Mouse (Mus musculus): ENCODE measurements at regions not wholly inside any gene's neighbourhood (a gene's known extent, or its start where the extent isn't known, plus 50 kb on each side); places are given as distances from the start of the nearest gene placed in this dataset.

DNA sequence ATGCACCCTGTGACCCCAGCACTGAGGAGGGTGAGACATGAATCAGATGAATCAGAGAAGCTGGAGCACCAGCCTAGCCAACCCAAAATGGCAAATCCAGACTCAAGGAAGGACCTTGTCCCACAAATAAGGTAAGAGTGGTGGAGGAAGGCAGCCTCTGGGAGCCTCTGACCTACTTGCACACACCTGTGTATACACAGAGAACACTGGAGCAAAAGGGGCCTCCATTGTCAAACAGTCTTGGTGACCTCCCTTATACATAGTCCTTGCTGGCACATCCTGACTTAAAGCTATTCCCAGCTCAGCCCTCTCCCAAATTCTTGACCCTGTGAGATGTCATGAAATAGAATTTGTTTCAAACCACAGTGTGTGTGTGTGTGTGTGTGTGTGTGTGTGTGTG, 57.1 kb downstream of the Inhbb start:
- H3K4me3 ChIP-seq (ENCODE audit: control insufficient read depth, low read depth, low read length): no peak overlapping the region
- no peaks in the 10 kb centered on the region for H3K27me3 ChIP-seq (ENCODE audit: control insufficient read depth, insufficient read depth, low read length)
- H3K36me3 ChIP-seq (ENCODE audit: control insufficient read depth, insufficient read depth, low read length): no peaks in the 10 kb centered on the region
- H3K4me1 ChIP-seq (ENCODE audit: control insufficient read depth, insufficient read depth, low read length): no peaks in the 10 kb centered on the region
- no peak overlapping the region for H3K27ac ChIP-seq (ENCODE audit: control insufficient read depth, insufficient read depth, low read depth, low read length)
- TF ChIP-seq POLR2A (IDR thresholded peaks at IDR 0.05; ENCODE audit: control insufficient read depth, low read depth, low read length) (no peak), CTCF (IDR thresholded peaks at IDR 0.05; ENCODE audit: control insufficient read depth, insufficient read depth, insufficient replicate concordance, low read depth, low read length) (no peak)

DNA sequence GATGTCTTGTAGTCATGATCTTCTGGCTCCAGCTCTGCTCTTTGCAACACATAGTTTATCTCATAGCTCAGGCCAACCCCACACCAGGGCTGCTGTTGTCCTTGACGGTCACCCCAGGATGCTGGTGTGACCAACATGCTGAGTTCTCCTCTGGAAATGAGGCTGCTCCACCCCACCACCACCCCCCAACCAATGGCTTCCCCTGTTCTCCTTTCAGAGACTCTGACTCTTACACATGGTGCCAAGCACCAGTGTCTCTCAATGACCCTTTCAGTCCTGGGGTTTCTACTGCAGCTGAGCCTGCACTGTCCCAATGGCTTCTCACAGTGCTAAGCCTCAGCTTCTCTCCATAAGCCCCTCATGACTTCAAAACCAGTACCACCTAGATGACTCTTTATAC, 64.0 kb downstream of the Inhbb start:
- Histone ChIP-seq H3K27ac (ENCODE audit: control insufficient read depth, insufficient read depth, low read depth, low read length) (no peak overlapping the region), H3K36me3 (ENCODE audit: control insufficient read depth, insufficient read depth, low read length) (no peaks in the 10 kb centered on the region), H3K27me3 (ENCODE audit: control insufficient read depth, insufficient read depth, low read length) (no peaks in the 10 kb centered on the region), H3K4me3 (ENCODE audit: control insufficient read depth, low read depth, low read length) (no peak overlapping the region), H3K4me1 (ENCODE audit: control insufficient read depth, insufficient read depth, low read length) (no peaks in the 10 kb centered on the region)
- TF ChIP-seq CTCF (IDR thresholded peaks at IDR 0.05; ENCODE audit: control insufficient read depth, insufficient read depth, insufficient replicate concordance, low read depth, low read length) (no peak), POLR2A (IDR thresholded peaks at IDR 0.05; ENCODE audit: control insufficient read depth, low read depth, low read length) (no peak)

GRCm38 (mm10) chr1:119356916-119357315, 65.1 kb downstream of the Inhbb start:
- no peaks in the 10 kb centered on the region for H3K36me3 ChIP-seq (ENCODE audit: control insufficient read depth, insufficient read depth, low read length)
- H3K4me1 ChIP-seq (ENCODE audit: control insufficient read depth, insufficient read depth, low read length): no peaks in the 10 kb centered on the region
- H3K27me3 ChIP-seq (ENCODE audit: control insufficient read depth, insufficient read depth, low read length): no peaks in the 10 kb centered on the region
- no peak overlapping the region for H3K27ac ChIP-seq (ENCODE audit: control insufficient read depth, insufficient read depth, low read depth, low read length)
- no peak for TF ChIP-seq POLR2A (IDR thresholded peaks at IDR 0.05; ENCODE audit: control insufficient read depth, low read depth, low read length)
- no peak for TF ChIP-seq CTCF (IDR thresholded peaks at IDR 0.05; ENCODE audit: control insufficient read depth, insufficient read depth, insufficient replicate concordance, low read depth, low read length)
- H3K4me3 ChIP-seq (ENCODE audit: control insufficient read depth, low read depth, low read length): no peak overlapping the region

DNA sequence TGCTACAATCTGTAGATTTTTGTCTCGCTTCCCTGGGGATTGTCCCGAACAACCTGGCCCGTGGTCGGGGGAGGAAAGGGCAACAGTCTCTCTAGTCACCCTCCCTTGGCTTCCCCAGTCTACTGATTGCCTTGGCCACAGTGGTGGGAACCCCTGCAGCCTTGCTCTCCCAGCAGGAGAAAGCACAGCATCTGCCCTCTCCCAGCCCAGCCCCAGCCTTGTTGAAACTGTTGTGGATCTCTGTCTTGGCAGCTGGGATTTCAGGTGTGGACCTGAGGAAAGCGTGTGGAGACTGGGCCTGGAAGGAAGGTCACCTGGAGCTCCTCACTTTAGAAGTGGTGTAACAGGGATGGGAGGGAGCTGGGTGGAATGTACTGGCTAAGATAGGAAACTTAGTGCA, 66.6 kb downstream of the Inhbb start:
- H3K4me1 ChIP-seq (ENCODE audit: control insufficient read depth, insufficient read depth, low read length): no peaks in the 10 kb centered on the region
- no peaks in the 10 kb centered on the region for H3K27me3 ChIP-seq (ENCODE audit: control insufficient read depth, insufficient read depth, low read length)
- H3K36me3 ChIP-seq (ENCODE audit: control insufficient read depth, insufficient read depth, low read length): no peaks in the 10 kb centered on the region
- TF ChIP-seq POLR2A (IDR thresholded peaks at IDR 0.05; ENCODE audit: control insufficient read depth, low read depth, low read length): no peak
- no peak for TF ChIP-seq CTCF (IDR thresholded peaks at IDR 0.05; ENCODE audit: control insufficient read depth, insufficient read depth, insufficient replicate concordance, low read depth, low read length)
- peak overlapping the region; percentile 5; the same call in 1 of the 2 replicates for H3K27ac ChIP-seq (ENCODE audit: control insufficient read depth, insufficient read depth, low read depth, low read length)
- H3K4me3 ChIP-seq (ENCODE audit: control insufficient read depth, low read depth, low read length): no peak overlapping the region

DNA sequence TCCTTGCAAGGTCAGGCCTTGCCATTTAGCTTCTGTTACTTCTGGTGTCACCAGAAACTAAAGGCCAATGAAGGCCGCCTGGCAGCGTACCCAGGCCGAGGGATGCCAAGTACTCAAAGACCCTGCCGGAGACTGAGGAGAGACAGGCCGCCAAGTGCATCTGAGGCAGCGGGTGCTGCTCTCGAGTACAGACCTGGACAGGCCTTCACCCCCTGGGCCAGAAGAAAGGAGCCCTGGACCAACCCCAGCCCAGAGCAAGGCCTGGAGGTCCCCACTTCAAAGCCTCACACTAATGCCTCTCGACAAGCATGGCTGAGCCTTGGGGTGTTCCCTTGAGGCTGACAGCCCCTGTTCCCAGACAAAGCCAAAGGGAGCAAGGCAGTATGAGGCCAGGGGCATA, 70.5 kb downstream of the Inhbb start:
- H3K27me3 ChIP-seq (ENCODE audit: control insufficient read depth, insufficient read depth, low read length): no peaks in the 10 kb centered on the region
- no peak overlapping the region for H3K27ac ChIP-seq (ENCODE audit: control insufficient read depth, insufficient read depth, low read depth, low read length)
- no peaks in the 10 kb centered on the region for H3K36me3 ChIP-seq (ENCODE audit: control insufficient read depth, insufficient read depth, low read length)
- TF ChIP-seq POLR2A (IDR thresholded peaks at IDR 0.05; ENCODE audit: control insufficient read depth, low read depth, low read length): no peak
- no peak for TF ChIP-seq CTCF (IDR thresholded peaks at IDR 0.05; ENCODE audit: control insufficient read depth, insufficient read depth, insufficient replicate concordance, low read depth, low read length)
- H3K4me3 ChIP-seq (ENCODE audit: control insufficient read depth, low read depth, low read length): no peak overlapping the region
- H3K4me1 ChIP-seq (ENCODE audit: control insufficient read depth, insufficient read depth, low read length): no peaks in the 10 kb centered on the region; the same call in 1 of the 2 replicates

DNA sequence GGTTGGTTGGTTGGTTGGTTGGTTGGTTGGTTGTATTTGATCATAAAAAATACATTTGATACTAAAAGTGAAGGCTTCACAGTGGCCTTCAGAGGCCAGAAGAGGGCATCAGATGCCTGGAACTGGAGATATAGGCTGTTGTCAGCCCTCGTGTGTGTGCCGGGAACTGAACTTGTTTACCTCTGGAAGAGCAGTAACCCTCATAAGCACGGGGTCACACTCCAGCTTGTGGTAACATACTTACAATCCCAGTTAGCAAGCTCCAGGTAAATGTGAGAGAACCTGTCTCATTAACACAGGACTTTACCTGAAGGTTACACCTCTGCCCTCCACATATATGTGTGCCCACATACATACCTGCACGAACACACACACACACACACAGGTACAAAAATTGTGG, 71.2 kb downstream of the Inhbb start:
- Histone ChIP-seq H3K27ac (ENCODE audit: control insufficient read depth, insufficient read depth, low read depth, low read length) (no peak overlapping the region), H3K36me3 (ENCODE audit: control insufficient read depth, insufficient read depth, low read length) (no peaks in the 10 kb centered on the region), H3K4me3 (ENCODE audit: control insufficient read depth, low read depth, low read length) (no peak overlapping the region), H3K4me1 (ENCODE audit: control insufficient read depth, insufficient read depth, low read length) (no peaks in the 10 kb centered on the region; the same call in 1 of the 2 replicates), H3K27me3 (ENCODE audit: control insufficient read depth, insufficient read depth, low read length) (no peaks in the 10 kb centered on the region)
- TF ChIP-seq POLR2A (IDR thresholded peaks at IDR 0.05; ENCODE audit: control insufficient read depth, low read depth, low read length): no peak
- TF ChIP-seq CTCF (IDR thresholded peaks at IDR 0.05; ENCODE audit: control insufficient read depth, insufficient read depth, insufficient replicate concordance, low read depth, low read length): no peak

- Histone ChIP-seq H3K27ac (ENCODE audit: control insufficient read depth, insufficient read depth, low read depth, low read length) (no peak overlapping the region), H3K4me3 (ENCODE audit: control insufficient read depth, low read depth, low read length) (no peak overlapping the region), H3K36me3 (ENCODE audit: control insufficient read depth, insufficient read depth, low read length) (no peaks in the 10 kb centered on the region), H3K27me3 (ENCODE audit: control insufficient read depth, insufficient read depth, low read length) (no peaks in the 10 kb centered on the region), H3K4me1 (ENCODE audit: control insufficient read depth, insufficient read depth, low read length) (no peaks in the 10 kb centered on the region; the same call in 1 of the 2 replicates)
- no peak for TF ChIP-seq POLR2A (IDR thresholded peaks at IDR 0.05; ENCODE audit: control insufficient read depth, low read depth, low read length)
- TF ChIP-seq CTCF (IDR thresholded peaks at IDR 0.05; ENCODE audit: control insufficient read depth, insufficient read depth, insufficient replicate concordance, low read depth, low read length): no peak
These were observed 71.8 kb downstream of the Inhbb start for GRCm38 (mm10) chr1:119350296-119350695.
